Mouse (Mus musculus): ENCODE data around the gene Hpse2. TPM values are rescaled to one million over a fixed set of nuclear protein-coding genes. Genes with fewer than 3 reads are reported as not detected.

The Hpse2 gene
- total RNA-seq, 2 experiments from 2014 or later, result not detected

DNA sequence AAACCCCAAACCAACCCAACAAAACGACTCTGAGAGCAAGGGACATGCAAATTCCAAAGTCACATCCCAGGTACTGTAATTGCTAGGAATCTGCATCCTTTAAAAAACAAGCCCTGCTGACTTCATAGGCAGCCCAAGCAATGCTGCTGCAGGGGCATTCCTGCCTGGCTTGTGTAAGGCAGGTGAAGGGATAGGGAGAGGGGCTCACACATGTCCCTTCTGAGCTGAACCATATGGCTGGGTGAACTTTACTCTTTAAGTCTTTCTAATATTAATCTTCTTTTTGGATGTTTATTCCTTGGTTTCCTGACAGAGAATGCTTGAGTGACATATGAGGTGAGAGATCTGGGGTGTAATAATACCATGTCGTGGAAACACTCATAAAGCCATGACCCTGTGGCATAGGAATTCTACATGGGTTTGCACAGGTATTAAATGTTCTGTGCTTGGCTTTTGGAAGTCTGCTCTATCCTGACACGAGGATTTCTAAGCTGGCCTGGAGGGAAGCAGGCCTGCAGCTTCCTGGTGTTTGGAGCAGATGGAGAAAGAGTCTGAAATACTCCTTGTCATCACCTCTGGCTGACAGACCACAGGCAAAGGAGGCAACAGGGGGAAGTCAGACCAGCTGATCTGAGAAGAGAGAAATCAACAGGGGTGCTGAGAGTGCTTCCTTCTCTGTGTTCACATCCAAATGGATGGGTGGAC, 519.0 kb downstream of the Hpse2 start:
- no peak for DNase-seq (ENCODE audit: low spot score in 2 of 2)

DNA sequence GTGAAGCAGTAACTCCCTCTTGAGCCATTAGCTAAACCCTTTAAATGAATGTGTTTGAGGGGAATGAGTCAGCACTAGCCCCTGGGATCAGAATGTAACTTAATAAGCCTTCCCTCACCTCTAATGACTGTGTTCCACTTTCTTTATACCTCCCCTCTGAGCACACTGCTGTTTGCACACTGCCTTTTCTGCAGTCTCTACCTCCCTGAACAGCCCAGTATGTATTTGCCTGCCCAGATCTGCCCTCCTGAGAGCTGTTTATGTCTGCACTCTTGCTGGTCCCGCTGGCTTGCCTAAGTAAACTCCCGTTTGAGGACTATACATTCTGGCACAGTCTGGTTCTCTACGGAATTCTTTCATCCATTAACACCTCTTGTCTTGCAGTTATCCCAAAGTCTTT, 525.1 kb downstream of the Hpse2 start:
- DNase-seq (ENCODE audit: low spot score in 2 of 2), result no peak

DNA sequence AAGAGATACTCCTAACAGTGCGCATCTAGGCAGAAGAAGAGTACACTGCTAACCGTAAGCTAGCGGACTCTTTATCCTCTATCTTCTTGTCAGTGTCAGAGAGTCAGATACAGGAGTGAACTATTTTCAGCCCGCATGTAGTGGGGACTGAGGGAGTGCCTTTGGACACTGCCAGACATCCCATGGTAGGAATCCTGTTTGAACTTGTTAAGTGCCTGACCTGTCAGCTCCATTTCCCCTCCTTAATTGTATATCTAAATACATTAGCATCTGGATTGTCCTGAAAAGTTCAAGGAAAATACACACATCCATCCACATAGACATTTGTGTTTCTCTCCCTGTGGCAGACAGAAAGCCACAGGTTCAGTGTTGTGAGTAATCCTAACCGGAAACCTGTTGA, 531.1 kb downstream of the Hpse2 start:
- no peak for DNase-seq (ENCODE audit: low spot score in 2 of 2)

DNA sequence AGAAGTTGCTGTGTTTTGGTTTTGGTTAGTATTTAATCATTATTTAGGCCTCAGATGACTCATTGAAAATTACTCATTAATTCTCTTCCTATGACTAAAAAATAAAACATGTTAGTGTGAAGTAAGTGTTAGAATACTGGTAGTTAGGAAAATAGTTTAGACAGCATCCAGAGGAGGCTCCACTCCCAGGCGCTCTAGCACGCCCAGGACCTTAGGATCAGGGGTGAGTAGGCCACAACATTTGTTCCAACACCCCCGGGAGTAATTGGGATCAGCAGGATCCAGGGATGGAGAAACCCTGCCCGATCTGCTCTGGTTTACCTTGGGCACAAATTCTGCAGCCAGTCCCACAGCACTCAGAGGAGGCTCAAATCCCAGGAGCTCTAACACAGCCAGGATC, 532.5 kb downstream of the Hpse2 start:
- DNase-seq (ENCODE audit: low spot score in 2 of 2), result no peak

DNA sequence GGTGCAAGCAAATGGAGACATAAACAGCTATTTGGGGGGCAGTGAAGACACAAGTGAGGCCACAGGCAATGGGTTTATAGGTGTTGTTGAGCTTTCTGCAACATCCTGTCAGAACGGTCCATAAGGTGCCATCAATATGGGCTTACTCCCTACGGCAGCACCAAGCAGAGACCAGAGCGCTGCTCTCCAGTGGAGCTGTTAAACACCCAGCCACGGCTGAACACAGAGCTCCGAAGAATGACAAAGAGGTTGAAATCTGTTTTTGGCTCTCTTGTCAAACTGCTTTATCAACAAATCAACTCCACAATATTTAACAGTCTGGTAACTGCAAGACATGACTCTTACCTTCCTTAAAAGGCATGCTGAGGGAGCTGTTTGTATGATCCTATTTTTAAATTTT, 537.7 kb downstream of the Hpse2 start:
- DNase-seq (ENCODE audit: low spot score in 2 of 2), result no peak

DNA sequence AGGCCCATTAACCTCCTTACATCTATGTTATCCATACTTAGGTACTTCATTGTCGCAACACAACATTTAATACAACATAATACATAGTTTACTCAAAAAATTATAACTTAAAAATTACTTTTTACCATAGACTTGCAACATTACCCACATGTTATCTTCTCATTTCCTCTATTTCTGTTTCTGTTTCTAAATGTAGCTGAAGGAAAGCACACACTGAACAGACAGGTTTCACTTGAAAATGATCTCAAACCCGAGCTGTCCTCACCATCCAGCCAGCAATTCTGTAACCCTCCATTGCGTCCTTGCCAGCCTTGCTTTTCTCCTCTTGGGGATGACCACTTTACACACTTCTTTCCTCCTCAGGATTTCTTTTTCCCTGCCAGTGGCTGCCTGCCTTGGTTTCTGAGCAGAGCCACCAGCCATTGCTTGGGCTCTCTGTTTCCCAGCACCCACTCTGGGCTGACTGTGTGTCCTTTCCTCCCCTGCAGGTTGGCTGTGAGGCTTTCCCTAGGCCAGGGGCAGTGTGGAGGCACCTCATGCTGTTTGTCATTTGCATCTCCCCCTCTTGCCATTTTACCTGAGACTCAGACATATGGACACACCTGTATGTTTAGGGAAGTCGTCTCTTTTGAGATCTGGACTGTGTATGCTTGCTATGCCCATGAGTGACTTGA, 548.4 kb downstream of the Hpse2 start:
- no peak for DNase-seq (ENCODE audit: low spot score in 2 of 2)

DNA sequence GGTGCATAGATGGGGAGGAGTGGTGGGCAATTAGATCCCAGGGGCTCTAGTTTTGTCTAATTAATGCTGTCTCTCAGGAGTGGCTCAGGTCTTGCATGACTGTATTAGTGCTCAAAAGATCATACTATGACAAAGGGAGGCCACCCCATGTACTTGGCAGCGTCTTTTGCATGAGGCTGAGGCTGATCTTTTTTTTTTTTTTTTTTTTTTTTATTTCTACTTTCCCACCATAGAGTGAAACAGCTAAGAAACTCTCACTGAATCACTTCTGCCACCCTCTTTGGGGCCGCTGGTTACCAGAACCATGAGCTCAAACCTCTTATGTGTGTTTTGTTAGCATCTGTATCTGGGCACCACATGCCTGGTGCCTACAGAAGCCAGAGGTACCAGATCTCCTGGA, 549.0 kb downstream of the Hpse2 start:
- no peak for DNase-seq (ENCODE audit: low spot score in 2 of 2)

DNA sequence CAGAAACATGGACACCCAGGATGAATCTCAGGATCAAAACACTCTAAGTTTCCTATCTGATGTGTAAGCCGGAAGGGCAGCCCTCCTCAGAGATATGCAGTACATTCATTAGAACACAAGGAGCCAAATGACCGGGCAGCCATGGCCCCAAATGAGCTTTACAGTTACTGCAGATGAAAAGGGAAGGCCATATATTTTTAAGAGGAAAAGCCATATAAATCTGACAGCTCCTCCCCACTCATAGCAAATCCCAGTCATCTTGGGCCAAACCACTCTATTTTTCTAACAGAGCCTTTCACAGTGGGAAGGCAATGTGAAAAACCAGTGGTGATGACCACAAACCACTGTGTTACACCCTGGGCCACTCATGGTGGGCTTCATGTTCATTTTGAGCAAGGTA, 549.9 kb downstream of the Hpse2 start:
- DNase-seq (ENCODE audit: low spot score in 2 of 2), result no peak

DNA sequence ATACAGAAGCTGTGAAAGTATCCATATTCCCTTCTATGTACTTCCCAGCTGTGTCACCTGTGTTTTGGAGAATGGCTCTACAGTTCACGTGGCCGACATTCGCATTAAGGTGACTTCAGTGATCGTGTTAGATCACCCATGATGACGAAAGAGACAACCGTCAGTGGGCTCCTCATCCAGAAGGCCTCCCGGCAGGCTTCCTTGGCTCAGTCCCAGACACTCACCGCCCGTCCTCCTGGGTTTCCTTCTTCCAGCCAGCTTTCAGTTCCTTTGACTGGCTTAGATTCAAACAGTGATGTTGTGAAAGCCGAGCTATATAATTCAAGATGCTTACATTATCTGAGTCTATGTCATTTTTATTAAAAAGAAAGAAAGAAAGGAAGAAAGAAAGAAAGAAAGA, 550.6 kb downstream of the Hpse2 start:
- no peak for DNase-seq (ENCODE audit: low spot score in 2 of 2)

DNA sequence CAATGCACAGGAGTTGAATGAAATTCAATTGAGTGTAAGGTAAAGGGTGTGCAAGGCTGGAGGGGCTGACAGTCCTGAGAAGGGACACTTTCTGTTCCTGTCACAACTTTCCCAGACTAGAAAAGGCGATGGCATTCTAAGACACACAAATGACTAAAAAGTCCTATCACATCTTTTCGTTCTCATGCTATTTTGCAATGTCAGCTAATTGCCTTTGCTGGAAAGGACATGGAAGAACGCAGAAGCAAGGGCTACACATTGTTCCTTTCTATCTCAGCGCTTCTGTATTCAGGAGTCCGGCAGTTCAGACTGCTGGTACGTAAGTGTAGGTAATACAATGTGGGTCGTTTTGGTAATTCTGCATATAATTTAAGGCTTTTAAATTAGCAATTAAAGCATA, 555.0 kb downstream of the Hpse2 start:
- DNase-seq (ENCODE audit: low spot score in 2 of 2), result no peak

DNA sequence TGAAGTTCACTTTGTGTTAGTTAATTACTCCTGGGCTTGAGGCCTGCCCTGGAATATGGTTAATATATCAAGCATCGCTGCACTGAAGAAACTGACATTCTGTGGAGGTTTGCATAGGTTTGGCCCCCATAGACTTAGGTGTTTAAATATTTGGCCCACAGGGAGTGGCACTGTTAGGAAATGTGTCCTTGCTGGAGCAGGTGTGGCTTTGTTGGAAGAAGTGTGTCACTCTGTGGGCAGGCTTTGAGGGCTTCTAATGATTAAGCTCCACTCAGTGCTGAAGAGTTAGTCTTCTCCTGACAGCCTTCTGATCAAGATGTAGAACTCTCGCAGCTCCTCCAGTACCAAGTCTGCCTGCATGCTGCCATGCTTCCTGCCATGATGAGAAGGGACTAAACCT, 555.9 kb downstream of the Hpse2 start:
- no peak for DNase-seq (ENCODE audit: low spot score in 2 of 2)

DNA sequence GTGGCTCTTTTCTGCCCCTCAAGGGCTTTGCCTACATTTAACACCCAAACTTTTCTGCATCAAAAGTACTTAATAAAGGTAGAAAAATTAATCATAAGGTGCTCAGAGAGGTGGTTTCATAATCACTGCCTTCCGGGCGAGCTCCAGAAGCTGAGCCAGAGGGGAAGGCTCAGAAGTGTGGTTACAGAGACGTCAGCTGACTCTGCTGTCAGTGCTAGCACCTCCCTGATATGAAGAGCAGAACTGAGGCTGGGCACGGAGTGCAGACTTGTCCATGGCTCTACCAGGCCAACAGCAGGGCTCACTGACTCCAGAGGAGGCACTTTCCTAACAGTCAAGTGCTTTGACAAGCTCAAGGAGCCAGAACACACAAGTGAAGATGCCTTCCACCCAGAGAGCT, 559.0 kb downstream of the Hpse2 start:
- DNase-seq (ENCODE audit: low spot score in 2 of 2), result no peak

DNA sequence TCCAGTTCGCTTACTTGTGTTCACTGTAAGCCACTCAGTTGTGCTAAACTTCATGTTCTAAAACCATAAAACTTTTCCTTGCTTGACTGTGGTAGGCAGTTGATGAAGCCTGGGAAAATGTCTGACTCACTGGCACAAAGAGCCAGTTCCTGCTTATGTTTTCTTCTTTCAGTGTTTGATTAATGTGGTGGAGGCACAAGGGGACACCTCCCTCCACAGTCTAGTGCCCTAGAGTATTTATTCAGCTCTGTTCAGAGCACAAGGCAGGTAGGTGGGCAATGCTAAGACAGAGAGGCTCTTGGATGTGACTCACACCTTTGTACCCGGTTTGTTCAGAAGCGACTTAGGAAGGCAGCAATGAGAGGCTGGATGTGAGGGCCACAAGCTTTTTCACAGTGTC, 560.3 kb downstream of the Hpse2 start:
- DNase-seq (ENCODE audit: low spot score in 2 of 2), result no peak

DNA sequence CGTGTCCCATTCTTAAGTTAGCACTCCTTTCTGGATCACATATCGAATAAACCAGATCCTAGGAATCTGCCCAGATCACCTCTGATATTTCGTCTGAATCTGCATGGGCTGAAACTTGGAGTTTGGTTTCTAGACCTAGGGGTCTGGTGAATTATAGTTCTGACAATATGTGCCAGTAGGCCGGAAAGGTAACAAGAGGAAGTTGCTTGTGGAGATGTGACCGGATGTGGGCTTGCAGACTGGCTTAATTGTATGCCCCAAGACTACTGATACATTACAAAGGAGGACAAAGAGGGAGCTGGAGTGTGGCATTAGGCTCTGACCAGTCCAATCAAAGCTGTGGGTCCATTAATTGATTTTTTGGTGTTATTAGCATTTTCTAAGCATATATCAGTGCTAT, 568.0 kb downstream of the Hpse2 start:
- DNase-seq (ENCODE audit: low spot score in 2 of 2), result no peak

DNA sequence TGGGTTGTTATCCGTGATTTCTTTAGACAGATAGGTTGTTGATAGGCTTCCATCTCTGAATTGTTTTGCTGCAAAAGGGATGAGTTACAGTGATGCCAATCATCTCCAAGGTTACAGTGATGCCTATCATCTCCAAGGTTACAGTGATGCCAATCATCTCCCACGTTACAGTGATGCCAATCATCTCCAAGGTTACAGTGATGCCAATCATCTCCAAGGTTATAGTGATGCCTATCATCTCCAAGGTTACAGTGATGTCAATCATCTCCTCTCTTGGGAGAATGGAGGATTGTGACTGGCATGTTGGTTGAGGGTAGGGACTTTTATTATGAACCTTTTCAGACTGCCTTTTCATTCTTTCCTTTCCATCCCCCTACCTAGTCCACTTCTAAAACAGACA, 570.4 kb downstream of the Hpse2 start:
- DNase-seq (ENCODE audit: low spot score in 2 of 2), result no peak

DNA sequence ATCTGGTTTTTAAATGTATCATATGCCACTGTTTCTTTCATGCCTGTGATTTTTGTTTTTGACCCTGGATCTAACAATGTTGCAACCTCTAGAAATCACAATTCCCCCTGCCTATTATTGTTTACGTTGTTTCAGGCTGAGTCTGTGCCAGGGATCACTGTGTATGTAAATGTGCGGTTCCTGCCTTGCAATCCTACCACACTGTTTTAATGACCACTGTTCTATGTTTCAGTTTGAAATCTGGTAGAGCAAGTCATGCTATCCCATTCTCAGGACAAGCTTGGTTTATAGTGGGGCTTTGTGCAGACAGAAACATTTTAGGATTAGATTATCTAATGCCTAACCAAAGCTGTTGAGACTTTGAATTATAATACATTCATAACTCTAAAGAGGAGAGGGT, 571.9 kb downstream of the Hpse2 start:
- no peak for DNase-seq (ENCODE audit: low spot score in 2 of 2)

DNA sequence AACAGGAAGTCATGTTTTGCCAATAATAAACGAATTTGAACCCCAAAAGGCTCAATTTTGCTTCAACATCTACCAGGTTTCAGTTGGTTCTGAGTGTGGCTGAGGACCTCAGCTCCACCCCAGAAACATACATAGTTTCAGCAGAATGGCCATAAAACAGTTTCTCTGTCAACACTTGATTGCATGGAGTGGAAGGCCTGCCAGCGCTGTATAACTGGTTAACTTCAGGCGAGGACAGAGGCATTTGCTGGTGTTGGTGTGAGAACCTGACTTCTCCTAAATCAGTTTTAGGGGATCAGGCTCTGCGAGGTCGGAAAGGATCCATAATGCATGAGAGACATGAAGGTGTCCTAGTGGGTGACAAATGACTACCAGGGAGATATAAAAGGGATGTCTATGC, 578.0 kb downstream of the Hpse2 start:
- DNase-seq (ENCODE audit: low spot score in 2 of 2), result no peak

DNA sequence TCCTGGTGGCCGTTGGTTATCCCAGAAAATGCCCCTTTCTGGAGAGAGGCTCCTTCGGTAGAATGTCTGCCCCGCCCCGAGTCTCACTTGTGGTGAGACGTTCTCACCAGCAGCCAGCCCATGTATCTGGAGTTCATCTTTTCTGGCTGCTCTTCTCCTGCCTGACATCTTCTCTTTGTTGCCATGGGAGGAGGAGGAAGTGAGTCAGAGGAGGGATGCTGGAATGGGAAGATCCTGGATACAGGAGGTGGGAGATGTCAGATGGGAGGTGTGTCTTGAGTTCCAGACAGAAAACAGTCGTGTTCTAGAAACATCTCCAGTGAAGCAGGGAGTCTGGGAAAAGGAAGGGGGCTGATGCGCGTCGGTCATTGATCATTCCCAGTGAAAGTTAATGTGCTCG, 578.7 kb downstream of the Hpse2 start:
- no peak for DNase-seq (ENCODE audit: low spot score in 2 of 2)

DNA sequence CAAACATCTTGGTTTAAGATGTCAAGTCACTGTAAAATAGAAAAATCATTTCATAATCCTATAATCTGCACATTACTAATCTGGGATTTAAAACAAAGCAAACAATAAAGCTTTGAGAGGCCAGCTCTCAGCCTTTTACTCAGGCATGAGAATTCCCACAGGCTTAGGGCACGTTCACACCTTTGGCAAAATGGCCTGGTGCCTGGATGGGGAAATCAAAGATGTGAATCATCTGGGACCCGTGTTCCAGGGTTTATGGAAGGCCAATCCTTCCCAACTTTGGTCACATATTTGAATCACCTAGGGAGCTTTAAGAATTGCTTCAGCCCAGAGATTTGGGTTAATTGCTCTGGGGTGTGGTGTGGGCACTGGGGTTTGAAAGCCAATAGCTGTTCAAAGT, 590.3 kb downstream of the Hpse2 start:
- DNase-seq (ENCODE audit: low spot score in 2 of 2), result no peak

DNA sequence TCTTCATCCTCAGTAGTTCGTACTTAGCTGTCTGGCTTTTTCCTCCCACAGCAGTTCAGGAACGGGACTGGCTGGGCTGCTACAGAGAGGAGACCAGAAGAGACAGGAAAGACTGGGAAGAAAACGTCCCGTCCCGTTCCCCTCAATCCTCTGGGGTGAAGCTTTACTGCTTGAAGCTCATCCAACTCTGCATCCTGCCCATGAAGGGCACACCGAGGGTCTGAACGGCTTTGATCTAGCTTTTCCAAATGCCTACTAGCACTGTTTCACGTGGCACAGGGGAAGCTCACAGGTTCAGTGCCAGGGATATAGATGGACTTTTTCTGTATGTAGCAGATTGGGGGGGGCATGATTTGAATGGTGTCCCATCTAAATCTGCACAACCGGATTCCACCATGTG, 592.4 kb downstream of the Hpse2 start:
- DNase-seq (ENCODE audit: low spot score in 2 of 2), result no peak

DNA sequence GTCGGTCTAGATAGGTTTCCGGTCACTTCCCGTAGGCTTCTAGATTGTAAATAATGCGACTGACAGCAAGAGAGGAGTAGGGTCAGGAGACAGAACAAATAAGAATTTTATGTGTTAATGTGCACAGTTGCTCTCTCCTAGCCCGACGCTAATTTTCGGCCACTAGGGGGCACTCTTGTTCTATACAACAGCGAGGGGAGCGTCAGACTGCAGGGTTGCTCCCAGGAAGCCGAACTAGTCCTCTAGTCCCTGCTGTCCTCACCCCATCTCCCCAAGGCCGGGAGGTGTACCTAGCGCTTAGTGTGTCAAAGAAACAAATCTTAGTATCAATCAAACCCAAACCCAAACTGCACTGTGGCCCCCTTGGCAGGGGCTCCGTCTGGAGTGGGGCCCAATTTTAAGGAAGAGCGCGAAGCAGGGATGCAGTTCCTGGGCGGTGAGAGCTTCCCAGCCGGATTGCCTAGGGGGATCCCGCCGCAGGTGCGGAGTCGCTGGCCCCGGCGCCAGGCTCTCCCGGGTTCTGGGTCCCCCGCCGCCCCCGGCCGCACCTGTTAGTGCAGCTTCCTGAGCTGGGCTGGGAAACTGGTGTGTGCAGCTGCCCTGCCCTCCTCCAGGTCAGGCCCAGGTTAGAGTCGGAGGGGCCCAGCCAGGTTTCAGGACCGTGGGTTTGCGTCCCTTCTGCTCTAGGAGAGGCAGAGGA, 593.1 kb downstream of the Hpse2 start:
- DNase-seq (ENCODE audit: low spot score in 2 of 2), result peak; percentile 90

DNA sequence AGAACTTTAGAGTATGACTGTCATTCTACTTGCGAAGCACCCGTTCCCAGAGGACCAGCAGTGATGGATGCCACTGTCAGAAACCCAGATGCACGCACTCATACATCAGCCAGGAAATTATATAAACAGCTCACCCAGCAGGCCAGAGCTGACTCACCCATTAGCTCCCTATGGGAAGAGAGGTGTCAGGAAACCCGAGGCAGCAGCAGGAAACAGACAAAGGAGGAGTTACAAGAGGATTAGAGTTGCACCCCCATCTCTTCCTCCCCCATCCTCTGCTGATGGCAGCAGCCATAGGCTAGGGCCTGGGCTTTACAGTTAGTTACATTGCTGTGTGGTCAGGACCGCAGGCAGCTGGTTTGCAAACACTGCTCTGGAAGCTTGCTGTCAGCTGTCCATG, 599.8 kb downstream of the Hpse2 start:
- no peak for DNase-seq (ENCODE audit: low spot score in 2 of 2)

Data from adrenal gland, adult 18-20 months (tissue).